ENCODE assay signal across 7 mouse cellular contexts in genomic region chr5:124724997-124725396, GRCm38 (mm10). TPM values are rescaled to one million over a fixed set of nuclear protein-coding genes. Genes with fewer than 3 reads are reported as not detected.
A peak's percentile ranks its signal among the peaks of the same experiment; 100 is the strongest.
DNase-seq lines count a peak whose midpoint lies in the region; ATAC-seq and TF ChIP-seq lines count a peak whose summit lies in the region.

Dnah10 (plus strand) TSS chr5:124725085.

- H3K36me3 ChIP-seq in forebrain, embryonic 14.5 days (ENCODE audit: control insufficient read depth, insufficient read depth, low read length), result peaks cover 37% of the 10 kb centered on the region
- peaks cover 46% of the 10 kb centered on the region for H3K36me3 ChIP-seq in neural tube, embryonic 13.5 days

- WGBS in forebrain, embryonic 14.5 days, result 8% methylated on average over 29 of the region's 29 CpGs
- 9% methylated on average over 29 of the region's 29 CpGs for WGBS in neural tube, embryonic 13.5 days

- peak; percentile 67; the same call in 1 of the 2 replicates for ATAC-seq in forebrain, embryonic 14.5 days
- ATAC-seq in neural tube, embryonic 13.5 days (ENCODE audit: low read depth), result 0 out of 2 replicates have a peak, but pooled peaks have one; percentile 63
- no peak for ATAC-seq in CD4-positive, CD25-positive, alpha-beta regulatory T cell, adult 4 months

- TF ChIP-seq CTCF in left cerebral cortex, adult 2 months (IDR thresholded peaks at IDR 0.05), result no peak

- intact Hi-C loops in left cerebral cortex, adult 2 months (cut with DNase I), result no loop called here
- intact Hi-C loops in gastrocnemius, postnatal 36 days (cut with DNase I), result no loop called here

- 0 out of 2 replicates have a peak within 1 kb of the TSS, but pooled peaks have one; percentile 29 for H3K9ac ChIP-seq in forebrain, embryonic 14.5 days (ENCODE audit: low read length)
- 0 out of 2 replicates have a peak within 1 kb of the TSS, but pooled peaks have one; percentile 8 for H3K9ac ChIP-seq in neural tube, embryonic 13.5 days

- H3K27ac ChIP-seq in forebrain, embryonic 14.5 days (ENCODE audit: low read depth, low read length), result no peak within 1 kb of the TSS
- H3K27ac ChIP-seq in left cerebral cortex, adult 2 months, result no peak within 1 kb of the TSS
- no peak within 1 kb of the TSS for H3K27ac ChIP-seq in neural tube, embryonic 13.5 days (replicated peaks)

- H3K4me3 ChIP-seq in forebrain, embryonic 14.5 days (ENCODE audit: low read depth, low read length), result no peak within 1 kb of the TSS
- H3K4me3 ChIP-seq in left cerebral cortex, adult 2 months, result peak within 1 kb of the TSS; percentile 38
- no peak within 1 kb of the TSS for H3K4me3 ChIP-seq in neural tube, embryonic 13.5 days

- no peaks in the 10 kb centered on the region for H3K27me3 ChIP-seq in forebrain, embryonic 14.5 days (replicated peaks; ENCODE audit: control insufficient read depth, insufficient read depth, low read length)
- no peaks in the 10 kb centered on the region; the same call in 1 of the 2 replicates for H3K27me3 ChIP-seq in neural tube, embryonic 13.5 days

- no peaks in the 10 kb centered on the region for H3K4me1 ChIP-seq in forebrain, embryonic 14.5 days (ENCODE audit: control insufficient read depth, insufficient read depth, low read length)
- H3K4me1 ChIP-seq in neural tube, embryonic 13.5 days (replicated peaks), result peaks cover 7% of the 10 kb centered on the region

- peak; percentile 3 for DNase-seq in ovary, postnatal 14 days (ENCODE audit: low spot score)
- no peak for DNase-seq in ovary, adult 18-20 months (ENCODE audit: low spot score)
- peak; percentile 24 for DNase-seq in forebrain, embryonic 14.5 days (ENCODE audit: low spot score)
- peak; percentile 49 to 57 for DNase-seq in left cerebral cortex, adult 2 months (ENCODE audit: extremely low spot score in 1 of 2, low spot score in 2 of 2)
- DNase-seq in gastrocnemius, postnatal 36 days, result no peak

- no peaks in the 10 kb centered on the region for H3K9me3 ChIP-seq in forebrain, embryonic 14.5 days (replicated peaks; ENCODE audit: control insufficient read depth, low read length)
- H3K9me3 ChIP-seq in neural tube, embryonic 13.5 days, result no peaks in the 10 kb centered on the region

- 0 out of 2 replicates have a peak within 1 kb of the TSS, but pooled peaks have one; percentile 14 for H3K4me2 ChIP-seq in forebrain, embryonic 14.5 days (ENCODE audit: low read length)
- H3K4me2 ChIP-seq in neural tube, embryonic 13.5 days, result 0 out of 2 replicates have a peak within 1 kb of the TSS, but pooled peaks have one; percentile 13

RNA-seq across cellular contexts. Expression of gene Dnah10, which starts in this region (rescaled TPM):
- 0.09 and 0.22 TPM in 2 replicates for polyA plus RNA-seq in forebrain, embryonic 14.5 days (2014; fragmentation: Nextera tagmentation; extraction: Ambion mirVana)
- under 1 TPM; 0.36 to 0.47 TPM for total RNA-seq in left cerebral cortex, adult 2 months (2021)
- 0.10 and 0.29 TPM in 2 replicates for polyA plus RNA-seq in neural tube, embryonic 13.5 days (2015; fragmentation: Nextera tagmentation; extraction: Ambion mirVana)
- total RNA-seq in gastrocnemius, postnatal 36 days (2021), result under 1 TPM in 1 of 2 experiments, not detected in 1; 0.02 TPM
- polyA plus RNA-seq in CD4-positive, CD25-positive, alpha-beta regulatory T cell, adult 4 months (2017; shearing (Covaris generic)), result under 1 TPM in 1 of 2 experiments, not detected in 1; 0.10 TPM

Comparison
In these comparisons a context has a peak if more than half of its experiments do, and no peak if none do; other contexts are left out.
1. Peak in DNase-seq, ATAC-seq, H3K9ac ChIP-seq and H3K4me2 ChIP-seq in forebrain, embryonic 14.5 days; RNA of the gene not detected or under 1 TPM.
2. Peak in DNase-seq and H3K4me3 ChIP-seq in left cerebral cortex, adult 2 months; RNA of the gene not detected or under 1 TPM.
3. Peak in ATAC-seq, H3K9ac ChIP-seq and H3K4me2 ChIP-seq in neural tube, embryonic 13.5 days; RNA of the gene not detected or under 1 TPM.